Mouse (Mus musculus): ENCODE data around the gene Prickle2.

The Prickle2 gene

DNA sequence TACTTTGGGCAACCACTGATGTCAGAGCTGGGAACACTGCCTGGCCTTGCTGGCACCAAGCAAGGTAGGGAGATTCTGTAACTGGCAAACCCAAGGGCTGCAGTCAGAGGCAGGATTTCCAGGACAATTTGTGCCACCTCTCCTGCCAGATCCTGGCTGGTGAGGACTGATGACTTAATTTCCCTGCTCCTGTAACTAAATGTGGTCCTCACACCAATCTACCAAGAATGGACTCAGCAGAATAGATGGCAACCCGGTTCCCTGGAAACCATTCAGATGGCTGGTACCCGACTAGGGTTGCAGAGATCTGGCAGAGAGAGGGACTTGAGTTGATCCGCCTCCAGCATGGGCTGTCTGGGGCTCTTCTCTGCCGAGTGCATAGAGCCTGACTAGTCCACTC, 315.6 kb downstream of the Prickle2 start:
- in situ Hi-C loops (cut with MboI, MseI), result no loop called here

DNA sequence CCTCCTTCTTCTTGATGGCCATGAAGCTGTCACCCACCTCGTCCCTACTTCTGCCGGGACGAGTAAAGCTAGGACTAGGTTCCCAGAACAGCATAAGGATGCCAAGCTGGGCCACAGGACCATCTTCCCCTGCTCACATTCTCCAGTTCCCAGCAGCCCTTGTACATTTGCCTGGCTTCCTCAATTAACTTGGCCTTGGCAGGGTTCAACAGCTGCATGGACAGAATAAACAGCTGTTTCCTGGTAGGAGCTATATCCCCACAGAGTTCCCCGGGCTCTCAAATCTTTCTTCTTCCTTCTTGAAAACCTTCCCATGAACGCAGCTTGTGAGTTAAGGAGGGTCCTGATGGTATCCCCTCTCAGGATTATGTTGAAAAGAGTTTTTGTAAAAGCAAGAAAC, 317.3 kb downstream of the Prickle2 start:
- in situ Hi-C loops (cut with MboI, MseI), result no loop called here

DNA sequence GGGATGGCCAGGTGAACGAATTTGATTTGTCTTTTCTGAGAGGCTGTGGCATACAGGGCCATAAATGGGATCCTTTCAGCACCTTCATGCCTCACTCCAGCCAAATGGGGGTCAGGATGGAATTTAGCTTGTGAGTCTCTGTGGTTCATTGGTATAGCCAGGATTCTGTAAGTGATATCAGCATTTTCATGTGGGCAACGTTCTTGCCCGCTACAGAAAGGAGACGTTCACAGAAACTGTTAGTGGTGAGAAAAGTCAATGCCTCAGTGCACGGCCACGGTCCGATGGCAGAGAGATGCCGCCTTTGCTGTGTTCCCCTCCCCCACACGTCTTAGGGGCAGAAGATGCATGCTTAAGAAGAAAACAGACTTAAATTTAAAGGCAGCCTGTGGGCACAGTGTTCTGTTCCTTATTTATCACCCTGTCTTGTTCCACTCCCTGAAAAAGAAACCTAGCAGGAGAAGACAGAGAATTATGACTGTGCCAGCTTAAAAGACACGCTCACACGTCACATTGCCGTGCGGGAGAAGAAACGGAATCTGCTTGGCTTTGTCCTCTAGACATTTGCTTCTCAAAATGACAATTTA, 322.7 kb downstream of the Prickle2 start:
- in situ Hi-C loops (cut with MboI, MseI), result no loop called here

DNA sequence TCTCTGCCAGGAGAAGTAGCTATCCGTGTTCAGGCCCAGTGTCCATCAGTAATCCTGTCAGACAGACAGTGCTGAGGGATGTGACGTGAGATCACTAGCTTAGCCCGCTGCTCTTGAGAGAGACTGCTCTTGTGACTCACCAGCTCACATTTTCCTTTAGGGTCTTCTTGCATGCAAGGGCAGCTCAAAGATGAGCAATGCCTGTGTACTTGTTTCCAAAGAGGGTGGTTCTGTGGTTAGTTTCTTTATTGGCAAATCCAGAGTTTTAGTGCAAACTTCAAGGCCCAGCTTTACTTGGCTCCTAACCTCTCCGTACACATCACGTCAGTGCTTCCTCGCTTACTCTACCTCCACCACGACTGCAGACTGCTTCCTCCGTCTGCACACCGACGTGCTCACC, 324.9 kb downstream of the Prickle2 start:
- in situ Hi-C loops (cut with MboI, MseI), result no loop called here

DNA sequence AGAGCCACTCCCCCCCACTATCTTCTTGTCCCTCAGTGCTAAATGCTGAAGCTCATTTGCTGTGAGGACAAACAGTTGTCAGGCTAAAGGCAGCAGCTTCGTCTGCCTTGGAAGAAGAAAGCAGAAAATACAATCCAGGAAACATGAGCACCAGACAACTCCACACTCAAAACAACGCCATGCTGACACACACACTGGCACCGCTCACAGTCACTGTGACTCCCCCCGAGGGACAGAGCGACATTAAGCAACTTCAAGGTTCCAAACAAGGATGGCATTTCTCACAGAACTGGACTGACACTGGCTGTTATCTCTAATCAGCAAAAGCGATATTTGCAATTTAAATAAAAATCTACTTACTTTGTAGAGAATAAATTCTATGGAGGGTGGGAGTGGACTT, 331.1 kb downstream of the Prickle2 start:
- in situ Hi-C loops (cut with MboI, MseI), result no loop called here

DNA sequence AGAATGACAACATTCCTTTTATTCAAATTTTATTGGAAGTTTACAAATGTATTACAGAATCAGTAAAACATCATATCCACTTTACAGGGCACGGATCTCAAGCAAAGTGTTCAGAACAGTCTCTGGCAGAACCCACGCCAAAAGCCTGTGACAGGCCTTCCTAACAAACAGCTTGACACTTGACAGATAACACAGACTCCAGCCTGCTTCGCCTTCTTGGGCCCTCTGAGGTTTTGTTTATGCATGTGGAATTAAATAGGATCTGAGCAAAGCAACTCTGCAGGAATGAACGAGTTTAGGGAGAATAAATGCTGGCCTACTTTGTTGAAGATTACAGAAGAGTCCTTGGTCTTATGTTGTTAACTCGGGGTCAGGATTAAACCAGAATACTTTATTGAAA, 335.1 kb downstream of the Prickle2 start:
- in situ Hi-C loops (cut with MboI, MseI), result no loop called here

DNA sequence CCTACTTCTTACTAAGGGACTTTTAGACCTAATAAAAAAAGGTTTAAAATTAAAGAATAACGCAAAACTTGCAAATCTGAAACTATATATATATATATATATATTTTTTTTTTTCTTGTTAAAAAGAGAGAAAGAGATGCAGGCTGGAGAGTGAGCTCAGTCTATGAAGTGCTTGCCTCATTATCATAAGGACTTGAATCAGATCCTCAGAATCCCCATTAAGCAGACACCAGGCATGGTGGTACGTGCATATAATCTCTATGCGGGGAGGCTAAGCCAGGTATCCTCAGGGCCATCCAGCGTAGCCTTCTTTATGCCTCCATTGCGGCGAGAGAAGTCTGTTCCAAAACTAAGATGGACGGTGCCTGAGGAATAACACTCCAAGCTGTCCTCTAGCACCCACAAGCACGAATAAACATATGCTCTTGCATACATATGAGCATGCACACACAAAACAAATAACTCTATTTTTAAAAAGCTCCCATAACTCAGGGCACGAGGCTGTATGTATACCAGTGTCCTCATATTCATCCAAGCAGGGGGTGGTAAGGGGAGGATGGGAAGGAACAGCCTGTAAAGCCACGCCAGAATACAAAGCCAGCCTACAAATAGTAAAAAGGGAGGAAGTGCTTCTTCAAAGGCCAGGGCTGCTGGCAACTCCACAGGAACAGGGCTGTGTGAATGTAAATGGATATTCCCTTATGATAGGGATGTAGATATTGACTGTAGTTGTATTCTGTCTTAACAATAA, 358.5 kb downstream of the Prickle2 start:
- in situ Hi-C loops (cut with MboI, MseI), result no loop called here

DNA sequence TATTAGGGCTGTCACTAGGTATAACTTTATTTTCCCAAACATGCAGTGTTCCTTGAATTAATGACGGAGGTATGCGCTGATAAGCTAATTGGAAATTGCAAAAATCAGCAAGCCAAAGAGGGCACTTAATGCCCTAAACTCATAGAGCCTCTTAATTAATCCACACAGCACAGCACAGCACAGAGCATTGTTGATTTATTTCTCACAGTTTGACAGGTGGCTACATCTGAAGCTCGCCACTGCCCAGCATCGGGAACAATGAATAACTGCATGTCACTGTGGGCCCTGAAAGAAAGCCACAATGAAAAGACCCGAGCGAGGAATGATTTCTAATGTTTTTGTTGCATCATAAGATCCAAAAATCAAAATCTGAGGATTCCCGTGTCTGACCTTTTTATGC, 359.2 kb downstream of the Prickle2 start:
- in situ Hi-C loops (cut with MboI, MseI), result no loop called here

DNA sequence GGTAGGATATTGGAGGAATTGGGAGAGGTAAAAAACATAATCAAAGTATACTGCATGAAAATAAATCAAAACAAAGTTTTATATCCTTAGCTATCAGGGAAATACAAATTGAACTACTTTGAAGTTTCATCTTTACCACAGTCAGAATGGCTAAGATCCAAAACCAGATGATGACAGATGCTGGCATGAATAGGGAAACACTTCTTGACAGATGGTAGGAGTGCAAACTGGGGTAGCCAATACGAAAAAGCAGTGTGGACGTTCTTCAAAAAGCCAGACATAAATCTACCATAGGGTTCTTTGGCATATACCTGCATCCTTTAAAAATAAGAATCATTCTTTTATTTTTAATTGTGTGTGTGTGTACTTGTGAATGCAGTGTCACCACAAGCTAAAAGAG, 360.8 kb downstream of the Prickle2 start:
- in situ Hi-C loops (cut with MboI, MseI), result no loop called here

DNA sequence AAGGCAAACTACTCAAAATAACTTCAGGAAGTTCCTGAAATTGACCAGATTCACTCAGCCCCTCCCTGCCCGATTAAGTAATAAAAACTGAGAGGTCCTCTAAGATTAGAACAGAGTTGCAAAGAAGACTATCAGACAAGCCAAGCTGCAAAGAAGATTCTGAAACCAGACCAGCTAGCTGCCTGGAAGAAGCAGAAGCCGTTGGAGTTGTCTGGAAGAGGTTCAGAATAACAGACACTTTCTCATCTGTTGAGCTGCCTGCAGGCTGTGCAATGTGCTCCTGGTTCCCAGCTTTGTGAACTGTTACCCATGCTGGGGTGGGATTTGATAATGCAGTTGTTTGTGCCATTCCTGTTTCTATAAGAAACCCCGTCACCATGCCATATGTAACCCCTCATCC, 361.4 kb downstream of the Prickle2 start:
- in situ Hi-C loops (cut with MboI, MseI), result no loop called here

Data from T-helper 2 cell (primary cell).